Mouse (Mus musculus) neural tube, embryonic 12.5 days (tissue): Measurements from ENCODE around the gene Bbs5. TPM values are rescaled to one million over a fixed set of nuclear protein-coding genes. Genes with fewer than 3 reads are reported as not detected.
"Not testable (repeated sequence)": the region's sequence is repeated elsewhere in the genome, so short reads cannot be mapped to it uniquely, and the experiment has no call there.

Source experiments
- ATAC-seq: fragments of 200-750 bp; cut with Nextera tagmentation; 2 replicates; pipeline ENCODE4 v1.8.0; 2017; ENCODE audit warnings: low read depth, mild to moderate bottlenecking, moderate TSS enrichment, moderate library complexity; ENCODE audit not compliant: low FRiP score
- H3K27ac ChIP-seq: fragments of 300-500 bp; sonication (generic); 2 replicates; pipeline ENCODE4 v1.5.1; 2016
- H3K27me3 ChIP-seq: fragments of 300-500 bp; sonication (generic); replicated peaks from 2 replicates; pipeline ENCODE4 v1.6.1; 2016; ENCODE audit warnings: mild to moderate bottlenecking
- H3K36me3 ChIP-seq: fragments of 300-500 bp; sonication (generic); 2 replicates; pipeline ENCODE4 v1.6.1; 2016; ENCODE audit warnings: mild to moderate bottlenecking
- H3K4me1 ChIP-seq: fragments of 300-500 bp; sonication (generic); 2 replicates; pipeline ENCODE4 v1.6.1; 2016
- H3K4me2 ChIP-seq: fragments of 300-500 bp; sonication (generic); replicated peaks from 2 replicates; pipeline ENCODE4 v1.6.1; 2016; ENCODE audit warnings: mild to moderate bottlenecking
- H3K4me3 ChIP-seq: fragments of 300-500 bp; sonication (generic); 2 replicates; pipeline ENCODE4 v1.5.1; 2016
- H3K9ac ChIP-seq: fragments of 300-500 bp; sonication (generic); 2 replicates; pipeline ENCODE4 v1.6.1; 2016; ENCODE audit warnings: mild to moderate bottlenecking
- H3K9me3 ChIP-seq: fragments of 300-500 bp; sonication (generic); 2 replicates; pipeline ENCODE4 v1.6.1; 2016; ENCODE audit warnings: mild to moderate bottlenecking
- WGBS: fragments of 180-500 bp; shearing (Covaris S2); methylation state at CpG from one replicate; pipeline ENCODE4 v1.1.7; 2016; 5-methylcytosine and 5-hydroxymethylcytosine counted together
- polyA plus RNA-seq: library from polyadenylated mRNA; unstranded; fragments of >200 nt; fragmentation: Nextera tagmentation; extraction: Ambion mirVana; gene quantifications from 2 replicates; pipeline ENCODE4 v1.2.1, GENCODE M21; 2016

Bbs5 gene
- polyA plus RNA-seq, 1 experiment from 2014 or later, result 24.0 TPM

- Histone ChIP-seq H3K36me3 (no peaks in the 10 kb centered on the region), H3K9ac (no peak overlapping the region), H3K4me3 (peak overlapping the region; percentile 15; the same call in 1 of the 2 replicates), H3K4me2 (peak overlapping the region; percentile 50), H3K27me3 (no peaks in the 10 kb centered on the region), H3K4me1 (0 out of 2 replicates have a peak, but pooled peaks cover 3% of the 10 kb centered on the region), H3K27ac (no peak overlapping the region), H3K9me3 (no peaks in the 10 kb centered on the region)
- 14% methylated on average over 11 of the region's 11 CpGs for WGBS
- ATAC-seq, result no peak
Measured at GRCm38 (mm10) chr2:69635064-69635701, 11.8 kb upstream of the Bbs5 start.

DNA sequence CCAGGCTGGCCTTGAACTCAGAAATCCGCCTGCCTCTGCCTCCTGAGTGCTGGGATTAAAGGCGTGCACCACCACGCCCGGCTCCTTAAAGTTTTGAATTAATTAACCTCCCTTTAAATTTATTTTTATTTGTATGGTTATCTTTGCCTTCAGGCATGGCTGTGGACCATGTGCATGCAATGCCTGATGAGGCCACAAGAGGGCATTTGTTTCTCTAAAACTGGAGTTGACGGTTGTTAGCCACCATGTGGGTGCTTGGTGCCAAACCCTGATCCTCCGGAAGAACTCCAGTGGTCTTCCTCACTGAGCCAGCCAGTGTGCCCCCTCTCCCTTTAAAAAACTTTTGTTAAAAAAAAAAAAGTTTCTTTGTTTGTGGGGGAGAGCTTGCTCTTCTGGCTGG is 11.2 kb upstream of the Bbs5 start:
- Histone ChIP-seq H3K27ac (no peak overlapping the region), H3K4me2 (no peak overlapping the region), H3K36me3 (no peaks in the 10 kb centered on the region), H3K4me3 (no peak overlapping the region), H3K4me1 (0 out of 2 replicates have a peak, but pooled peaks cover 3% of the 10 kb centered on the region), H3K27me3 (no peaks in the 10 kb centered on the region), H3K9ac (no peak overlapping the region), H3K9me3 (no peaks in the 10 kb centered on the region)
- ATAC-seq, result no peak
- 66% methylated on average over 6 of the region's 6 CpGs for WGBS

DNA sequence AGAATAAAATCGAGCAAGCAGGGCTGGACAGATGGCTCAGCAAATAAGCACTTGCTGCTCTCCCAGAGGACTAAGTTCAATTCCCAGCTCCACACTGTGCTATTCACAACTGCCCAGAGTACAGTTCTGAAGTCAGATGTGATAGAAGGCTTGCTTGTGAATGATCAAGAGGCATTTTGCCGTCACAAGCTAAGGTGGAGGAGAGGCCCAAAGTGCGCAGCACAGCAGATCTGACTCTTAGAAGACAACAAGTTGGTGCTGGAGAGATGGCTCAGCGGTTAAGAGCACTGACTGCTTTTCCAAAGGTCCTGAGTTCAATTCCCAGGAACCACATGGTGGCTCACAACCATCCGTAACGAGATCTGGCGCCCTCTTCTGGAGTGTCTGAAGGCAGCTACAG is 9.0 kb upstream of the Bbs5 start:
- not testable (repeated sequence) for H3K27ac ChIP-seq, H3K4me2 ChIP-seq, H3K4me1 ChIP-seq, H3K36me3 ChIP-seq, H3K27me3 ChIP-seq, H3K4me3 ChIP-seq, ATAC-seq, H3K9ac ChIP-seq, H3K9me3 ChIP-seq
- WGBS, result 76% methylated on average over 7 of the region's 7 CpGs

GRCm38 (mm10) chr2:69640100-69640499 is 6.9 kb upstream of the Bbs5 start:
- no peak for ATAC-seq
- WGBS, result 62% methylated on average over 10 of the region's 10 CpGs
- Histone ChIP-seq H3K4me3 (no peak overlapping the region), H3K9me3 (no peaks in the 10 kb centered on the region), H3K27ac (no peak overlapping the region), H3K4me2 (no peak overlapping the region), H3K36me3 (no peaks in the 10 kb centered on the region), H3K27me3 (no peaks in the 10 kb centered on the region), H3K4me1 (no peaks in the 10 kb centered on the region), H3K9ac (no peak overlapping the region)

- Histone ChIP-seq H3K4me1 (no peaks in the 10 kb centered on the region), H3K9ac (no peak overlapping the region), H3K4me2 (no peak overlapping the region), H3K27me3 (no peaks in the 10 kb centered on the region), H3K36me3 (no peaks in the 10 kb centered on the region), H3K4me3 (no peak overlapping the region), H3K27ac (no peak overlapping the region), H3K9me3 (no peaks in the 10 kb centered on the region)
- 92% methylated on average over 11 of the region's 11 CpGs for WGBS
- no peak for ATAC-seq
Measured at GRCm38 (mm10) chr2:69644968-69645617, 1.9 kb upstream of the Bbs5 start.

DNA sequence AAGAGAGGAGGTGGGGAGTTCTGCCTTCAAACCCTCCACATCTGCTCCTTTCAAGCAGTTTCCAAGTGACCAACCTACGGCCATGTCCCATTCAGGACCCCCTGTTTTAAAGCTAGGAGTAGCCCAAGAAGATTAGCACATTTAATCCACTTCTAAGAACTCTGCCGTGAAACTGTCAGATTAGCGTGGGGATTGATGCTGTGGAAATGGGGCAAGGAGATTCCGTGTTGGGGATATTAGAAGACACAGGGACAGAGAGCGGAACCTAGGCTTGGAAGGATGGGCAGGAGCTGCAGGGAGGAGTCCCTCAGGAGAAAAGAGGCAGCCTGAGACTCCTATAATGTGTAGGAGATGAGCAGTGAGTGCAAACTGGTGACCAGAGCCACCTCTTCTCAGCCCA is 2.7 kb downstream of the Bbs5 start:
- ATAC-seq, result no peak
- no peaks in the 10 kb centered on the region for H3K4me1 ChIP-seq
- no peak overlapping the region for H3K9ac ChIP-seq
- peaks cover 2% of the 10 kb centered on the region; the same call in 1 of the 2 replicates for H3K36me3 ChIP-seq
- no peak overlapping the region for H3K4me2 ChIP-seq
- H3K27ac ChIP-seq, result no peak overlapping the region
- no peak overlapping the region for H3K4me3 ChIP-seq
- no peaks in the 10 kb centered on the region for H3K27me3 ChIP-seq
- no peaks in the 10 kb centered on the region for H3K9me3 ChIP-seq
- WGBS, result 91% methylated on average over 5 of the region's 5 CpGs

DNA sequence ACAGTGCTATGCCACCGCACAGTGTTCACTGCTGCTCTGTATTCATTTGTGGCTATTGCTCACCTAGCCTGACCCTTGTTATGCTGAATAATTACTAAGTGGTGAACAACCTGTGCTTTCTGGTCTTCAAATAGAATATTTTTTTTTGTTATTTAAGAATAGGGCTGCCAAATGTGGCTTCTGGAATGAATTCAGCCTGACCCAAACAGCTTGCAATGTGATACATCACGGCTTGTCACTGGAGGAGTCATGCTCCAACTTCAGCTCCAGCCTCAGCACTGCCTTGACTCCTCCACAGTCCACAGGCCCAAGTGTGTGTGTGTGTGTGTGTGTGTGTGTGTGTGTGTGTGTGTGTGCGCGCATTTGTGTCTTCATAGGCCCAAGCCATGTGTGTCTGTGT is 12.4 kb downstream of the Bbs5 start:
- Histone ChIP-seq H3K4me3 (no peak overlapping the region), H3K9ac (no peak overlapping the region), H3K27me3 (no peaks in the 10 kb centered on the region), H3K36me3 (peaks cover 51% of the 10 kb centered on the region), H3K4me1 (no peaks in the 10 kb centered on the region), H3K4me2 (no peak overlapping the region), H3K9me3 (no peaks in the 10 kb centered on the region), H3K27ac (no peak overlapping the region)
- WGBS, result 98% methylated on average over 4 of the region's 4 CpGs
- ATAC-seq, result no peak

DNA sequence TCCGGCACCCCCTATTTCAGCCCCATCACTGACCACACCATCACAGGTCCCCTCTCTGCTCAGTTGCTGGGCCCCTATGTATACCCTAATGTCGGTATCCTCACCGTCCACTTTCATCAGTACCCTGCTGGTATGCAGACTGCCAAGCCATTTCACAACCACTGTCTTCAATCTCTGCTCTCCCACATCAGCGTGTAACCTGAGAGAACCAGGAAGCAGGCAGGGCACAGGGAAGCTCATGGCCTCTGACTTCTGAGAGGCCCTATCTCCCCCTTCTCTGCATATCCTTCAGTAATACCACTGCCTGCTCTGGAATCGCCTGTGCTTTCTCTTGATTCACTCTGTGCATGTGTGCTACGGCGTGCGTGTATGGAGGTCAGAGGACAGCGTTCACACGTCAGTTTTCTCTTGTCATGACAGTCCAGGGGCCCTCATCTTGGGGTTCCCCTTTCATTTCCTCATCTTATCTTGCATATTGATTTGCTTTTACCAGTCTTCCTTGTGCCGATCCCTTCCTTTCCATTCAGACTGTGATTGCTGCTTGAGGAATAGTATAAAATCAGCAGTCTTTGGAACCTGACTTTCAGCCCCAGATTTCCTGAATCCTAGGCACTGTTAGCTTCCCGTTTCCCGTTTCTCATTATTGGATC is 17.0 kb downstream of the Bbs5 start:
- ATAC-seq, result no peak
- Histone ChIP-seq H3K4me2 (no peak overlapping the region), H3K9me3 (no peaks in the 10 kb centered on the region), H3K36me3 (peaks cover 34% of the 10 kb centered on the region), H3K4me3 (no peak overlapping the region), H3K9ac (no peak overlapping the region), H3K27me3 (no peaks in the 10 kb centered on the region), H3K27ac (no peak overlapping the region), H3K4me1 (no peaks in the 10 kb centered on the region)
- 91% methylated on average over 13 of the region's 13 CpGs for WGBS

DNA sequence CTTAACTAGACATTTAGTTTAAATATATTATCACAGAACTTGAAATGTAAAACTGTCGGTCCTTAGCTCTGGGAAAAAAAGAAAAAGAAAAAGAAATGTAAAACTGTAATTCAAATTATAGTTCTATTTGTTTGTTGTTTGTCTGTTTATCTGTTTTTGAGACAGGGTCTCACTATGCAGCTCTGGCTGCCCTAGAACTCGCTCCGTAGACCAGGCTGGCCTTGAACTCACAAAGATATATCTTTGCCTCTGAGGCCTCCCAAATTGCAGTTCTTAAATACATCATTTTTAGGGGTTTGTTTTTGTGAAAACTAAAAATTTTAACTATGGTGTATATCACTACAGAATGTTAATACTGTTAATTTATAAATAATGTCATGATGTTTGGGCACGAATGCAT is 20.7 kb downstream of the Bbs5 start:
- Histone ChIP-seq H3K27me3 (no peaks in the 10 kb centered on the region), H3K4me1 (no peaks in the 10 kb centered on the region), H3K4me3 (no peak overlapping the region), H3K4me2 (no peak overlapping the region), H3K9me3 (no peaks in the 10 kb centered on the region), H3K9ac (no peak overlapping the region), H3K36me3 (peaks cover 21% of the 10 kb centered on the region), H3K27ac (no peak overlapping the region)
- 94% methylated on average over 4 of the region's 4 CpGs for WGBS
- no peak for ATAC-seq

GRCm38 (mm10) chr2:69668414-69668813 is 21.4 kb downstream of the Bbs5 start:
- H3K4me3 ChIP-seq, result no peak overlapping the region
- 67% methylated on average over 6 of the region's 6 CpGs for WGBS
- H3K9me3 ChIP-seq, result no peaks in the 10 kb centered on the region
- no peaks in the 10 kb centered on the region for H3K4me1 ChIP-seq
- H3K4me2 ChIP-seq, result no peak overlapping the region
- peaks cover 16% of the 10 kb centered on the region for H3K36me3 ChIP-seq
- no peak overlapping the region for H3K9ac ChIP-seq
- H3K27me3 ChIP-seq, result no peaks in the 10 kb centered on the region
- no peak overlapping the region for H3K27ac ChIP-seq
- ATAC-seq, result no peak

DNA sequence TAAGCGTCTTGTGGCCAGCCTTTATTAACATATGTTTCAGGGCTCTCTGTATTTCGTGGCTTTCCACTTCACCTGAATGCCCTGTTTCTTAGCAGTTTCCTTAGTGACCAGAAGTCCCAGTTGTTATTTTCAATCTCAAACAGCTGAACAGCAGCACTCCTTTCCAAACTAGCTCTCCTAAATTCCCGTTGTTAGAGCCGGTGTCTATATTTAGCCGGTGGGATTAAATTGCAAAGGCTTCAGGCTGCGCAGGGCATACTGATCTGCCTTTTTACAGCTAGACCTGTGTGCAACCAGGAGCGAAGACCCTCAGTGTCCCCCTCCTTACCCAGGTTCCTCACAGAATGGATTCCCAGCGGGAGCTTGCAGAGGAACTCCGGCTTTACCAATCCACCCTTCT is 22.9 kb downstream of the Bbs5 start, which contains the start of gene Klhl41:
Klhl41 (plus strand) TSS at position 268 of the 400 bp plus-strand sequence.
- H3K4me1 ChIP-seq, result no peaks in the 10 kb centered on the region
- H3K27me3 ChIP-seq, result no peaks in the 10 kb centered on the region
- no peak for ATAC-seq
- WGBS, result 87% methylated on average over 9 of the region's 9 CpGs
- no peak within 1 kb of the TSS for H3K9ac ChIP-seq
- H3K27ac ChIP-seq, result no peak within 1 kb of the TSS
- no peaks in the 10 kb centered on the region for H3K9me3 ChIP-seq
- peaks cover 7% of the 10 kb centered on the region; the same call in 1 of the 2 replicates for H3K36me3 ChIP-seq
- H3K4me2 ChIP-seq, result no peak within 1 kb of the TSS
- no peak within 1 kb of the TSS for H3K4me3 ChIP-seq

DNA sequence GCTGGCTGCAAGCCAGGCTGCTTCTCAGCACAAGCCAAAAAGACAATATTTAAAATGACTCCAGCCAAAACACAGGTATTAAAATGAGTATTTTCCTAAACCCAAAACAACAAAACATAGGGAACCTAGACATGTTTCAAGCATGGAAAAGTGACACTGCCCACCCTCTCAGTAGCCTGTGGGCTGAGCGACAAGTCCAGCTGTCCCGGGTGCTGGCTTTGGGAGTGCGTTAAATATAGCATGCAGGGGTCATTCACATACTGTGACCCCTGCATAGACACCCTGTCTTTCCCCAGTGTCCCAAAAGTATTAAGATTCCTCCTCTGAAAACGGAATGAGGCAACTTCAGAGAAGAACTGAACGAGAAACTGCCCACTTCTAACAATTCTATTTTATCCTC is 26.8 kb downstream of the Bbs5 start:
- Histone ChIP-seq H3K4me1 (no peaks in the 10 kb centered on the region), H3K9me3 (no peaks in the 10 kb centered on the region), H3K4me2 (no peak overlapping the region), H3K27ac (no peak overlapping the region), H3K27me3 (no peaks in the 10 kb centered on the region), H3K36me3 (no peaks in the 10 kb centered on the region), H3K9ac (no peak overlapping the region), H3K4me3 (no peak overlapping the region)
- ATAC-seq, result no peak
- WGBS, result 79% methylated on average over 5 of the region's 5 CpGs
